Mouse (Mus musculus) small intestine, adult 10 weeks (tissue): ENCODE results near the gene 2300003K06Rik. TPM values are rescaled to one million over a fixed set of nuclear protein-coding genes. Genes with fewer than 3 reads are reported as not detected.

Source experiments
- polyA plus RNA-seq: library from polyadenylated mRNA; stranded (reverse); fragments of 350-450 nt; fragmentation: Illumina TruSeq; extraction: RNeasy Lipid Tissue Mini Kit (QIAGEN cat#74804); gene quantifications from one replicate; pipeline ENCODE4 v1.2.3, GENCODE M21; 2014; ENCODE audit warnings: low replicate concordance

2300003K06Rik gene
- polyA plus RNA-seq = not detected

DNA sequence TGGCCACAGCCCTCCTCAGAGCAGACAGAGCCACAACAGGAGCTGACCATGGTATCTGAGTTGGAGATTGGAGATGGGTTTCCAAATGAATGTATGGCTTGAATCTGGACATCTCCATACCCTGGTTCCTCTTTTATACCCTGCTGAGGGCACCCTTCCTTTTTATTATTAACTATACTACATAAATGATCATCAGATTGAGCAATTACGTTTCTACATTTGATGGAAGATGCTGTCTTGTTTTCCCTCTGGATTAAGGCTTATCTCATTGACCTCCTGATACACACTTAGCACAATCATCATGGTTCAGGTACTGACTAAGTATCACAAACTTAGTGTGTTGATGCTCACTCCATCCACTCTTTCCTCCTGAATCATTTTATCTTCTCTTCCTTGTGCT is at the start of gene 2300003K06Rik:
TSS of gene 2300003K06Rik (minus strand) at position 101 of the 400 bp plus-strand sequence.

DNA sequence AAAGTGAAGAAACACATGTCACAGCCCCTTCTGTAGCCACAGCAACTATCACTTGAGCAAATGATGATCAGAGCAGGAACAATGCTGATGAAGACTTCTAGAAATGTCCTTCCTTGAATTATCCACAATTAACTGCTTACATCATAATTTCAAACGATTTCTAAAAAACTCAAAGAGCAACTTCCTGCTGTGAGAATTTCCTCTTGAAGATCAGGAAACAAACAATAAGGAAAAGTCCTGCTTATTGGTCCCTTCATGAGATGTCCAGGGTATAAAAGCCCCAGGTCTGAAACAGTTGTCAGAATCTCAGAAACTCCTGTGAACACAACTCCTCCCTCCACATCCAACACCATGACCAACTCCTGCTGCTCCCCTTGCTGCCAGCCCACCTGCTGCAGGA is 41.0 kb upstream of the 2300003K06Rik start, which contains the start of gene Gm11567:
TSS of gene Gm11567 (plus strand) at position 301 of the 400 bp plus-strand sequence.

DNA sequence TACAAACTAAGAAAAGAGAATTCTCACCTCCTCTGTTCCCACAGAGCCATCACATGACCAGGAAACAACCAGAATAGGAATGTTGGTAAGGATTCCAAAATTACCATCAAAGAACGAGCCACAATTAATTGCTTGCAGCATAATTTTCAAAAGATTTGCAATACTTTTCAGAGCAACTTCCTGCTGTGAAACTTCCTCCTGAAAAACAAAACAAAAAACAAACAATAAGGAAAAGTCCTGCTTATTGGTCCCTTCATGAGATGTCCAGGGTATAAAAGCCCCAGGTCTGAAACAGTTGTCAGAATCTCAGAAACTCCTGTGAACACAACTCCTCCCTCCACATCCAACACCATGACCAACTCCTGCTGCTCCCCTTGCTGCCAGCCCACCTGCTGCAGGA is 35.2 kb upstream of the 2300003K06Rik start, which contains the start of gene Krtap9-1:
TSS of gene Krtap9-1 (plus strand) at position 301 of the 400 bp plus-strand sequence.

GRCm38 (mm10) chr11:99864176-99864575 is 26.3 kb upstream of the 2300003K06Rik start, which contains the start of gene Gm11559:
Gene Gm11559, plus strand, starts transcription at chr11:99864476.

DNA sequence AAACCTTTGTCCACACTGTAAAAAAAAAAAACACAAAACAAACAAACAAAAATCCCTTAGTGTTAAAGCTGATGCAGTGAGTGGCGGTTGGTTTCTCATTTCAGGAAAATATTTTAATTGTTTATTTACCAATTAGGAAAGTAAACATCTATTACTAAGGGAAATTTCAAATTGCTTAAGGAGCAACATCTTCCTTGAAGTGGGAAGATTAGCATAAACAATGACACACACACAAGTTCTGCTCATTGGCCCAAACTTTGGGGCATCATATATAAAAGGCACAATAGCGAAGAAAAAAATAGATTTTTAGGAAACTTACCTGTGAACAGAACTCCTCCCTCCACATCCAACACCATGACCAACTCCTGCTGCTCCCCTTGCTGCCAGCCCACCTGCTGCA is 19.8 kb upstream of the 2300003K06Rik start, which contains the start of gene Gm11568:
TSS of gene Gm11568 (plus strand) at position 301 of the 400 bp plus-strand sequence.

GRCm38 (mm10) chr11:99851508-99851907 is 13.6 kb upstream of the 2300003K06Rik start, which contains the start of gene Krtap4-16:
Gene Krtap4-16, minus strand, starts transcription at chr11:99851608.

GRCm38 (mm10) chr11:99815566-99815965 is 22.3 kb downstream of the 2300003K06Rik start, which contains the start of gene Gm11564:
Gene Gm11564, minus strand, starts transcription at chr11:99815666.

DNA sequence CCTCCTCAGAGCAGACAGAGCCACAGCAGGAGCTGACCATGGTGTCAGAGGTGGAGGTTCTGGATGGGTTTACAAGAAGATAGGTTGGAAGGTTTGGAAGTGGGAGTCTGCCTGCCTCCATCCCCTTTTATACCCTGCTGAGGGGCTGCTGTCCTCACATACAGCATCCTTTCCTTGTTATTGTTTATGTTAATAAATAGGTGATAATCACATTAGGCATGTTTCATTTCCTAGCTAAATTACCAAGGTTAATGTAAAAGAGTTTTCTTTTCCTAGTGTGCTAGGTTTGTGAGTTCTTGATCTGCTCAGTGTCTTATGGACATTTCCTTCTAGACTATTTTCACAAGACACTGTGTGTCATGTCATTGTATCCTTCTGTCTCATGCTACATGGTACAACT is 28.1 kb downstream of the 2300003K06Rik start, which contains the start of gene Krtap4-13:
TSS of gene Krtap4-13 (minus strand) at position 101 of the 400 bp plus-strand sequence.

GRCm38 (mm10) chr11:99804346-99804745 is 33.5 kb downstream of the 2300003K06Rik start, which contains the start of gene Gm11554:
Gene Gm11554, minus strand, starts transcription at chr11:99804446.

DNA sequence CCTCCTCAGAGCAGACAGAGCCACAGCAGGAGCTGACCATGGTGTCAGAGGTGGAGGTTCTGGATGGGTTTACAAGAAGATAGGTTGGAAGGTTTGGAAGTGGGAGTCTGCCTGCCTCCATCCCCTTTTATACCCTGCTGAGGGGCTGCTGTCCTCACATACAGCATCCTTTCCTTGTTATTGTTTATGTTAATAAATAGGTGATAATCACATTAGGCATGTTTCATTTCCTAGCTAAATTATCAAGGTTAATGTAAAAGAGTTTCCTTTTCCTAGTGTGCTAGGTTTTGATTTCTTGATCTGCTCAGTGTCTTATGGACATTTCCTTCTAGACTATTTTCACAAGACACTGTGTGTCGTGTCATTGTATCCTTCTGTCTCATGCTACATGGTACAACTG is 39.0 kb downstream of the 2300003K06Rik start, which contains the start of gene Gm11569:
TSS of gene Gm11569 (minus strand) at position 101 of the 400 bp plus-strand sequence.

DNA sequence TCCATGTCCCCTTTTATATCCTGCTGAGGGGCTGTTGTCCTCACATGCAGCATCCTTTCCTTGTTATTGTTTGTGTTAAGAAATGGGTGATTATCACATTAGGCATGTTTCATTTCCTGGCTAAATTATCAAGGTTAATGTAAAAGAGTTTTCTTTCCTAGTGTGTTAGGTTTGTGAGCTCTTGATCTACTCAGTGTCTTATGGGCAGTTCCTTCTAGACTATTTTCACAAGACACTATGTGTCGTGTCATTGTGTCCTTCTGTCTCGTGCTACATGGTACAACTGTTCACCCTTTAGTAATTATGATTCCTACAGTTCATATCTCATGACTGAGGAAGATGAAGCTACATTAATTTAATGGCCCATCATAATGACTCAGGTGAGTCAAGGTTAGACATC is 44.5 kb downstream of the 2300003K06Rik start, which contains the start of gene Gm11596:
TSS of gene Gm11596 (minus strand) at position 101 of the 400 bp plus-strand sequence.

Other genes with a start within 250 kb of the 2300003K06Rik start
- gene Krtap1-3, start 246.7 kb downstream of the 2300003K06Rik start, polyA plus RNA-seq = not detected
- not detected for gene Krtap9-3, start 240.0 kb downstream of the 2300003K06Rik start, polyA plus RNA-seq
- not detected for gene Gm11938, start 234.8 kb downstream of the 2300003K06Rik start, polyA plus RNA-seq
- not detected for gene Gm11937, start 227.9 kb downstream of the 2300003K06Rik start, polyA plus RNA-seq
- not detected for gene Krtap2-4, start 223.2 kb downstream of the 2300003K06Rik start, polyA plus RNA-seq
- not detected for gene Gm11562, start 217.6 kb downstream of the 2300003K06Rik start, polyA plus RNA-seq
- gene Krtap4-1, start 209.8 kb downstream of the 2300003K06Rik start, polyA plus RNA-seq = not detected
- gene Krtap4-2, start 203.0 kb downstream of the 2300003K06Rik start, polyA plus RNA-seq = not detected
- not detected for gene Krtap4-7, start 194.0 kb downstream of the 2300003K06Rik start, polyA plus RNA-seq
- not detected for gene Gm11555, start 187.8 kb downstream of the 2300003K06Rik start, polyA plus RNA-seq
- not detected for gene Gm11563, start 179.1 kb downstream of the 2300003K06Rik start, polyA plus RNA-seq
- gene Krtap4-6, start 172.1 kb downstream of the 2300003K06Rik start, polyA plus RNA-seq = not detected
- not detected for gene Gm14190, start 147.3 kb downstream of the 2300003K06Rik start, polyA plus RNA-seq
- not detected for gene Gm14180, start 103.8 kb downstream of the 2300003K06Rik start, polyA plus RNA-seq
- not detected for gene Gm11595, start 65.2 kb downstream of the 2300003K06Rik start, polyA plus RNA-seq
- not detected for gene Krtap4-8, start 57.4 kb downstream of the 2300003K06Rik start, polyA plus RNA-seq
- not detected for gene Krtap4-9, start 52.9 kb downstream of the 2300003K06Rik start, polyA plus RNA-seq
- not detected for gene Gm11596, start 44.6 kb downstream of the 2300003K06Rik start, polyA plus RNA-seq
- gene Gm11569, start 39.1 kb downstream of the 2300003K06Rik start, polyA plus RNA-seq = not detected
- not detected for gene Gm11554, start 33.6 kb downstream of the 2300003K06Rik start, polyA plus RNA-seq
- not detected for gene Krtap4-13, start 28.2 kb downstream of the 2300003K06Rik start, polyA plus RNA-seq
- gene Gm11564, start 22.4 kb downstream of the 2300003K06Rik start, polyA plus RNA-seq = not detected
- gene Krtap4-16, start 13.5 kb upstream of the 2300003K06Rik start, polyA plus RNA-seq = not detected
- not detected for gene Gm11568, start 19.9 kb upstream of the 2300003K06Rik start, polyA plus RNA-seq
- gene Gm11559, start 26.4 kb upstream of the 2300003K06Rik start, polyA plus RNA-seq = not detected
- gene Krtap9-1, start 35.3 kb upstream of the 2300003K06Rik start, polyA plus RNA-seq = not detected
- not detected for gene Gm11567, start 41.1 kb upstream of the 2300003K06Rik start, polyA plus RNA-seq
- gene Krtap31-1, start 69.9 kb upstream of the 2300003K06Rik start, polyA plus RNA-seq = not detected
- not detected for gene Gm11565, start 76.7 kb upstream of the 2300003K06Rik start, polyA plus RNA-seq
- not detected for gene Krtap31-2, start 98.2 kb upstream of the 2300003K06Rik start, polyA plus RNA-seq
- not detected for gene Krtap9-5, start 110.4 kb upstream of the 2300003K06Rik start, polyA plus RNA-seq
- gene Krtap29-1, start 141.0 kb upstream of the 2300003K06Rik start, polyA plus RNA-seq = not detected
- not detected for gene Krtap16-1, start 148.5 kb upstream of the 2300003K06Rik start, polyA plus RNA-seq
- gene Krtap17-1, start 155.9 kb upstream of the 2300003K06Rik start, polyA plus RNA-seq = not detected
- not detected for gene Krt33a, start 178.1 kb upstream of the 2300003K06Rik start, polyA plus RNA-seq
- not detected for gene Krt33b, start 191.8 kb upstream of the 2300003K06Rik start, polyA plus RNA-seq
- not detected for gene Krt34, start 203.5 kb upstream of the 2300003K06Rik start, polyA plus RNA-seq
- not detected for gene Krt31, start 212.5 kb upstream of the 2300003K06Rik start, polyA plus RNA-seq